Mouse (Mus musculus): ENCODE measurements at regions not wholly inside any gene's neighbourhood (a gene's known extent, or its start where the extent isn't known, plus 50 kb on each side); places are given as distances from the start of the nearest gene placed in this dataset.
A peak's percentile ranks its signal among the peaks of the same experiment; 100 is the strongest.
"Not testable (repeated sequence)": the region's sequence is repeated elsewhere in the genome, so short reads cannot be mapped to it uniquely, and the experiment has no call there.

- ATAC-seq (ENCODE audit: extremely low read depth, insufficient number of reproducible peaks, low FRiP score, poor library complexity, severe bottlenecking): 0 out of 2 replicates have a peak, but pooled peaks have one; percentile 26
Observed at GRCm38 (mm10) chr15:90882349-90882748, 167.4 kb downstream of the Kif21a start.

GRCm38 (mm10) chr15:90869452-90869851, 180.3 kb downstream of the Kif21a start:
- no peak for ATAC-seq (ENCODE audit: extremely low read depth, insufficient number of reproducible peaks, low FRiP score, poor library complexity, severe bottlenecking)

- not testable (repeated sequence) for ATAC-seq (ENCODE audit: extremely low read depth, insufficient number of reproducible peaks, low FRiP score, poor library complexity, severe bottlenecking)
Observed at GRCm38 (mm10) chr15:90853763-90854162, 174.5 kb upstream of the Cpne8 start.

- no peak for ATAC-seq (ENCODE audit: extremely low read depth, insufficient number of reproducible peaks, low FRiP score, poor library complexity, severe bottlenecking)
Observed at GRCm38 (mm10) chr15:90851991-90852390, 172.8 kb upstream of the Cpne8 start.

DNA sequence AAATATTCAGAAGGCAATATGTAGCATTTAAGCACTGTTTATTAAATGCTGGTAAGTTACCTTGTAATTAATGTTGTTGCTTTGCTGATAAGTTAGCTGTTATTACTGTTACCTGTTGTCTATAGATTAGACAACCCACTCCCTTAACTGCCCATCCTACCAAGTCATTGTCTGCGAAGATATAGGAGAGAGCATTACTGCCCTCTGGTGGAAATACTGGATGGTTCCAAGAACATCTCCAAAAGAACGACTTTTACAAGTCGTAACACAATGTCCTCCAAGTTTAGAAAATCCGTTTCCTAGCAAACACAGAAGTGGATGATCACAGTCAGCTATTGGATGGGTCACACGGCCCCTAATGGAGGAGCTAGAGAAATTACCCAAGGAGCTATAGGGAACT, 162.2 kb upstream of the Cpne8 start:
- no peak for ATAC-seq (ENCODE audit: extremely low read depth, insufficient number of reproducible peaks, low FRiP score, poor library complexity, severe bottlenecking)

- no peak for ATAC-seq (ENCODE audit: extremely low read depth, insufficient number of reproducible peaks, low FRiP score, poor library complexity, severe bottlenecking)
Observed at GRCm38 (mm10) chr15:90835586-90835985, 156.4 kb upstream of the Cpne8 start.

- no peak for ATAC-seq (ENCODE audit: extremely low read depth, insufficient number of reproducible peaks, low FRiP score, poor library complexity, severe bottlenecking)
Observed at GRCm38 (mm10) chr15:90827816-90828215, 148.6 kb upstream of the Cpne8 start.

DNA sequence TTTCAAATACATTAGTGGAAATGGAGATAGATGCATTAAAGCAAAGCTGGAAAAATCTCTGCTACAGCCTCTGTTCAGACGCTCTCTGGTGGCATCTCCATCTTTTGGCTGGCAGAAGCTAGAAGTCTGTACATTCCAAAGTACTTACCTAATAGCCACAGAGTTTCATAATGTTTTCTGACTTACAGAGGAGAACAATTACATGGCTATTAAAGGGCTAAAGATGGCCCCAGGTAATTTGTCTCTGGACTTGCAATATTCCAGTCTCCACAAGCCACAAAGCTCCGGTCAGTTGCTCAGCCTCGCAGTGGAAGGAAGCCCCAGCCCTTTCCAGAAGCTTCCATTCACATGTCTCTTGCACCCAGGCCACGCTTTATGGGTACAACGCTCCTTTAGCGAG, 143.1 kb upstream of the Cpne8 start:
- ATAC-seq (ENCODE audit: extremely low read depth, insufficient number of reproducible peaks, low FRiP score, poor library complexity, severe bottlenecking): no peak

DNA sequence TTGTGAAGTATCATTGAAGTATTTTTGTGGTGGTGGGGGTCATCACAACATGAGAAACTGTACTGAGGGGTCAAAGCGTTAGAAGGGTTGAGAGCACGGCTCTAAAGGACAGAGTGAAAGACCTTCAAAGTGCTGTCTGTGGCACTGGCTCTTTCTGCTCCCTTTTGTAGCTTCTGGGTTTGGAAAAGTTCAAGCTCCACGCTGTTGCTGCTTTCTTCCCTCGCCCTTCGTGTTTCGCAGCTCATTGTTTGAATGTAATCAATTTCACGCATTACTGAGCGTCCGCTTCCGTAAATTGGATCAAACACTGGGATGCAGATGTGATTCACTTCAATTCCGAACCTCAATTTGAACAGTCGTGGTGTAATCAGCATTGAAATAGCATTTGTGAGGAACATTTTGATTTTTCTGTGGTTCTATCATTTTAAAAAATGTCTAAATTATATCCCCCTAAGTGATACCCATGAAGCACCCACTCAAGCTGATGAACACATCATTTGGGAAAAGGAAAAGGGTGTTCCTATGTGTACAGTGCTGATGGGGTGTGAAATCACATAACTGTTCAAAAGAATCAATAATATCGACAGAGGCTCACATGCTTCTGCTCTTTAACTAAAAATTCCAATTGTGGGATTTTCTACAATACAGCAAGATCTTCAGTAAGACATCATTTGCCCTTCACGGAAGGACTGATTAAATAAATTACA, 140.9 kb upstream of the Cpne8 start:
- no peak for ATAC-seq (ENCODE audit: extremely low read depth, insufficient number of reproducible peaks, low FRiP score, poor library complexity, severe bottlenecking)

DNA sequence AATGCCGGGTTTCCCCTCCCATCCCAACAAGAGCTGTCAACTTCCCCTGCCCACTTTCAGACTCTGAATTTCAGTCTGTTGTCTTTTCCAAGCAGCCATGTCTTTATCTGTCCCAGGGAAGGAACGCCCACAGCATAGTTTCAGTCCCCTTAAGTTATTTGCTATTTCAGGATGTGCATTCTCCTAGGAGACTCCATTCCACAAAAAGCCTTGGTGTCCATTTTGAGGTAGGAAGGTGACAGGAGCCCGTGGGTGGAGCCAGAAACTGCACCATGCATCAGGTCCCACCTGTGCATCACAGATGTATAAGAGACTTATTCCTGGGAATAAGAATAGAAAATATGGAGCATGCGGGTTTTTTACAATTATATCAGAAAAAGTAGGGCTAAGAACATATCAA, 138.9 kb upstream of the Cpne8 start:
- ATAC-seq (ENCODE audit: extremely low read depth, insufficient number of reproducible peaks, low FRiP score, poor library complexity, severe bottlenecking): no peak

GRCm38 (mm10) chr15:90813907-90814306, 134.7 kb upstream of the Cpne8 start:
- no peak for ATAC-seq (ENCODE audit: extremely low read depth, insufficient number of reproducible peaks, low FRiP score, poor library complexity, severe bottlenecking)

DNA sequence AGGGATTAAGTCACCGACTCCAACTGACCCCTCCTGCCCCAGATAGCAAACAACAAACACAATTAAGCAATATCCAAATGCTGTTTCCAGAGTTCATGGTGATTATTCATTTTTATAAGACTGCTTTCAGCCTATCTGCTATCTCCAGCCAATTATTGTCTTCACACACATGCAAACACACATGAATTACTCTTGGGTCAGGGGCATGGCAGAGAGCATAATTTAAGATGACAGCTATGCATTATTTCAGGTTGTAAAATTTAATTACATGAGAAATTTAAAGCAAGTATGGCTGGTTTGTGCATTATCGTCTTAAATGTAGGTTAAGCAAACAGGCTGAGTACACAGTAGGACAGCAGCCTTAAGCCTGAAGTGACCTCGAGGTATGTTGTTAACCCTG, 131.1 kb upstream of the Cpne8 start:
- ATAC-seq (ENCODE audit: extremely low read depth, insufficient number of reproducible peaks, low FRiP score, poor library complexity, severe bottlenecking): no peak

DNA sequence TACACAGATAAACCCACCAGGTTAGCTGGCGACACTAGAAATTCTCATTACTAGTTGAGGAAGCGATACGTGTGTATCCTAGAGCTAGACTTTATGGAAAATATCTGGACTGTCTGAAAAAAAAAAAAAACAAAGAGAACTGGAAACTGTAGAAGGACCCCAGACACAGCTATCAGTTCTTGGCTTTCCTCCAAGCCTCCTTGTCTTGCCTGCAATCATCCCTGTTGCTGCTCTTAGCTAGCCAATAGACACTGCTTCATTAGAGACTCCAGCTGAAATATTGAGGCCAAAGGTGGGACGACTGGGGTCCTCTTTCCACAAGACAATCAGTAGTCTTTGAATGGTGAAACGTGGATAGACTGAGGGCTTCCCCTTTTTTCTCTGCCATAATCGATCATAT, 129.0 kb upstream of the Cpne8 start:
- no peak for ATAC-seq (ENCODE audit: extremely low read depth, insufficient number of reproducible peaks, low FRiP score, poor library complexity, severe bottlenecking)

- ATAC-seq (ENCODE audit: extremely low read depth, insufficient number of reproducible peaks, low FRiP score, poor library complexity, severe bottlenecking): no peak
Observed at GRCm38 (mm10) chr15:90798056-90798455, 118.8 kb upstream of the Cpne8 start.

- no peak for ATAC-seq (ENCODE audit: extremely low read depth, insufficient number of reproducible peaks, low FRiP score, poor library complexity, severe bottlenecking)
Observed at GRCm38 (mm10) chr15:90789941-90790340, 110.7 kb upstream of the Cpne8 start.

DNA sequence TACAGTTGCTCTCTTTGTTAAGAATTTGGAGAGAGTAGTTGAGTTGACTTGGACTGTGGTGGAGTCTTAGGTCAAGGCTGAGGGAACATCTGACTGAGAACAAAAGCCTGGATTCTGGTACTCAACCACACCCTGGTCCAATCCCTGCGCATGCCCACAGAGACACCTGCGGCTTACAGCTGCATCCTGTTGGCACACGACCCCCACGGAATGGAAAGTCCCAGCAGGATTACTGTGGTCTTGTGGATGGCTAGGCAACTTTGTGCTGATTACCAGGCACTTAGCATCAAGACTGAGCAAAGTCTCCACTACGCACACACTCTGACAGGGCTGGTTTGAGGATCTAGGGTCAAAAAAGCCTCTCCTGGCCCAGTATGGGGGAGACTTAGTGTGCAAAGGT, 105.5 kb upstream of the Cpne8 start:
- no peak for ATAC-seq (ENCODE audit: extremely low read depth, insufficient number of reproducible peaks, low FRiP score, poor library complexity, severe bottlenecking)

GRCm38 (mm10) chr15:90767521-90767920, 88.3 kb upstream of the Cpne8 start:
- ATAC-seq (ENCODE audit: extremely low read depth, insufficient number of reproducible peaks, low FRiP score, poor library complexity, severe bottlenecking): no peak

GRCm38 (mm10) chr15:90764501-90764900, 85.3 kb upstream of the Cpne8 start:
- ATAC-seq (ENCODE audit: extremely low read depth, insufficient number of reproducible peaks, low FRiP score, poor library complexity, severe bottlenecking): peak; percentile 67

- no peak for ATAC-seq (ENCODE audit: extremely low read depth, insufficient number of reproducible peaks, low FRiP score, poor library complexity, severe bottlenecking)
Observed at GRCm38 (mm10) chr15:90733891-90734290, 54.7 kb upstream of the Cpne8 start.

Data from neutrophil, adult 5-6 weeks (primary cell).